Mouse (Mus musculus) gastrocnemius, postnatal 36 days (tissue): ENCODE results near the gene Tmpo. TPM values are rescaled to one million over a fixed set of nuclear protein-coding genes. Genes with fewer than 3 reads are reported as not detected.

Experiments
- DNase-seq, 2 experiments: peaks; one replicate each; pipeline ENCODE4 v3.0.0; 2022
- intact Hi-C: fragments of 180-260 bp; cut with DNase I; formaldehyde crosslinking; loops from one replicate; pipeline ENCODE4 v1.15.1; 2025
- total RNA-seq, 2 experiments: library from RNA; stranded (reverse); gene quantifications; 2 replicates each; pipeline ENCODE4 v1.2.3; 2021

The Tmpo gene
- total RNA-seq, 2 experiments from 2014 or later, result 52.2 to 57.4 TPM

DNA sequence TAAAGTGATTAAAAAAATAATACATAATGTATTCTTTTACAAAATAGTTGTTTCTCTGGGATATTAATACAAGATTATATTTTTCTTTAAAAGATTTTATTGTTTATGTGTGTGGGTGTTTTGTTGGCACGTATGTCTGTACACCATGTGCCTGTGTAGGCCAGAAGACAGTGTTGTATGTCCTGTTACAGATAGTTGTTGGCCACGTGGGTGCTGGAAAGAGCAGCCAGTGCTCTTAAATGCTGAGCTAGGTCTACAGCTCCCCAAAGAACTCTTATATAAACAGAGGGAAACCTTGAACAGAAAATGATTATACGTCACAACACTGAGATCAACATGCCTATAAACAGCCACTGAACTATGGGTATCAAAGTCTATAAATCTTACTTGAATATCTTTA, 16.6 kb downstream of the Tmpo start:
- intact Hi-C loops, result no loop called here

DNA sequence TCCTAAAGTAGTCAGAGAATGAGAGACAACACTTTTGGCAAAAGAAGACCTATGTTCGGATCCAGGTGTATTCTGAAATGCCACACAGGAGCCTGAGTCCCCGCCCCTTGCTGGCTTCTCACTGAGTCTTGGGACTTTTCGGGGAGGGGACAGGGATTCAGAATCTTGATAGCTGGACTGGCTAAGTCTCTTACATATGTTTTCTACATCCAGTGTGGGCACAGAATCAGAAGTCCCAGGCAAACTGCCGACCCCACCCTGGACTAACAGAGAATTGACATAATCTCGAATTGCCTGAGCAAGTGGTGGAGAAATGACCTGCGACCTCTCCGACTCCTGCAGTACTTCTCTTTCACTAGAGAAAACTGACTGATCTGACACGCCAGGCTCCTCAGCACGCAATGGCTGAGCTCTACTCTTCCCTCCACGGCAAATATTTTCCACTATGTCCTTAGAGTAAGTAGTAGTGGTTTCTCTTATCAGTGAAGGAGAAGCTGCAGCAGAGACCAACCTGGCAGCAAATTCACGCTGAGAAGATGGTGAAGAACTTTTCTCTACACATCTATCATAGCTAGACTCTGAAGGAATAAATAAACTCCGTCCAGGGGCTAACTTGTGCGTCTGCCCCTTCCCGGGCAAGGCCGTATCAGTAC, 18.5 kb downstream of the Tmpo start:
- no peak for DNase-seq
- intact Hi-C loops, result no loop called here

More for the DNA sequence above, 16.6 kb downstream of the Tmpo start:
- DNase-seq, result no peak

DNA sequence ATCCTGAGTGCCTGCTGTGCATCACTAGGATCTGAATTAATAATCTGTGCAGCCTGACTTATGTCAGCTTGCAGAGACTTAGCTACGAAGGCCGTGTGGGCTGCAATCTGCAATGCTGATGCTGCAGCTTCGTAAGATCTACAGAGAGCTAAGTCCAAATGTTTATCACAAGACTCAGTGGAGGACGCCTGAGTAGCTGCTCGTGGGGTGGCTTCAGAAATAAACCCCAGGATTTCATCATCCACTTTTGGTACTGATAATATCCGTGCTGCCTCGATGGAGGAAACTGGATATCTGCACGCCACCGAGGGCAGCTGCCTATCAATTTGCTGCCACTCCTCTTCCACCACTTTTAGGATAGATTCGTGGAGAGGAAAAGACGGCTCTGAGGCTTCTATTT, 19.0 kb downstream of the Tmpo start:
- DNase-seq, result no peak

DNA sequence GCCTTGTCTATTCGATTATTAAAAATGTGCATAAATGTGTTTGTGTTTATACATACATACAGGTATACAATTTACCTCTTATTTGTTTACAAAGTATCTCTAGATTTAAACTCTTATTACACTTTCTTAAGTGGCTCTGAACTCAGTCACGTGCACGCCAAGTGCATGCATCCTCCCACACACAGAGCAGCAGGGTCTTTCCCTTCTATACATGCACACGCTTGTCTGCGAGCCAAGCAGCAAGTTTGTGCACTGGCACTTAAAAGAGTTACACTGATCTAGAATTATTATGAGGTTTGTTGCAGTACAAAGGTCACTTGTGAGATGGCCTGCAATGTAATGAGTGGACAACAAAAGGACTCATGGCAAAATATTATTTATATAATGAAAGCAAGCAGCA, 20.1 kb downstream of the Tmpo start:
- intact Hi-C loops, result no loop called here
- DNase-seq, result no peak

More for the DNA sequence above, 19.0 kb downstream of the Tmpo start:
- intact Hi-C loops, result no loop called here

DNA sequence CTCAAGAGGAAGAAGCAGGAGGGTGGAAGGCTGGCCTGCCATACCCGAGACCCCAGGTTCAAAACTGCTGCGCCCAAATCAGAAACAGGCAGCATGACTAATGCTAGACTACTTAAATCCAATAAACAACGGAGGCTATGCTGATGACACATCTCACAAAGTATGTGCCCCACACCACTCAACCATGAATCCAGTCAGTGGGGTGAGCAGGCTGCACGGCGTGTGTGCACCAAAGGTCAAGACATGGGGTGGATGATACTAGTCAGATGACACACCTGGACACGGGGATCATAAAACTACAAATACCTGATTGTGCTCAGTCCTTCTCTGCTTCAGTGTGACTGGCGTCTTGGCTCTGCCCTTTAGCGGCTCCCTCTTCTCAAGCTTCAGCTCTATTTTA, 22.7 kb downstream of the Tmpo start:
- intact Hi-C loops, result no loop called here
- no peak for DNase-seq

DNA sequence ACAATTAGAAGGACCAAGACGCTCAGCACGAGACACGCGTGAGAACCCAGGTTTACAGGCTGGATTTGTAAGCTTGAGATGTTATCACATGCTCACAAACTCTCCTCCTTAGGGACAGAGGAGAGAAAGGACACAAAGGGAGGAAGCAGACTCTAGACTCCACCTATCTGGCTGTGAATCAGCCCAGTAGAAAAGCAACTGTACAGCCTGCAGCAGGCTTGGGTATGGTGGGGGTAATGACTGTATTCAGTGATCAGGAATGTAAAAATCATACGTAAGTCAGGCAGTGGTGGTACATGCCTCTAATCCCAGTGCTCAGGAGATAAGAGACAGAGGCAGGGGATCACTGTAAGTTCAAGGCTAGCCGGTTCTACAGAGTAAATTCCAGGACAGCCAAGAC, 24.8 kb downstream of the Tmpo start:
- intact Hi-C loops, result no loop called here
- no peak for DNase-seq

DNA sequence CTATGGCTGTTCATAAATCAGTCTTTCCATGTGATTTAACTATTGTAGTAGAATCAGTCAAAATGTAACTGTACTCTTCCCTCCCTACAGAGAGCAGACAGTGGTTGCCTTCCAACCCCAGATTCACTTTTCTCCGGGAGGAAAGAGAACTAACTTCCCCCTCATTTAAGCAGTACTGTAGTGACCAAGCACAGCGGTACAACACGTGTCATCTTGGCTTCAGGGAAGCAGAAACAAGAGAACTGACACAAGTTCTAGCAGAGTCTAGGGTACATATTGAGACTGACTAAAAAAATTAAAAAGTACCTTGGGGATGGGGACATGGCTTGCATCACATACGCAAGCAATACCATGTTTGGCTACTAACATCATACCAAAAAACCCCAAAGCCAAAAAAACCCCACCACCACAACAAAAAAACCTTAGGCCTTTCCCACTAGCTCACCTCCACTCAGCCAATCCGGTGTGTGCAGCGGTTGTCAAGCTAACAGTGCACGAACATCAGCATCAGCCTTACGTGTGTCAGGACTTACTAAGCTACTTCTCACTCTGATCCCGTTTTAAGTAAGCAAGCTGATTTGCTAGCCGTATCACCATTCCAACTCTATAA, 27.1 kb downstream of the Tmpo start:
- intact Hi-C loops, result no loop called here

DNA sequence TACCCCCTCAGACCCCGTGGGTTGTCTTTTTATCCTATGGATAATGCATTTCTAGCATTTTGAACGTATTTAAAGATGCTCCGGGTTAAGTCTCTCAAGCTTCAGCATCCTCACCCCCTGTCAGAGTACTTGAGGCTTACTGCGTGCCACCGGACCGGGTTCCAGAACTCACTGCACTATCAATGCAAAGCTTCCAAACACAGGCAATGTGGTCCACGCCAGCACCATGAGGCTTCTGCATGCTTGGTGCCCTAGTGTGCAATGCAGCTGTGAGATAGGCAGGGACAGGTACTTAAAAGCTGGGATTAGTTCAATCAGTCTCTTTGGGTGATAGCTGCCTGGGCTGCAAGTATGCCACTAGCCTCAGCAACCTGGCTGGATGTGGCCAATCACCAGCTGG, 35.7 kb downstream of the Tmpo start:
- DNase-seq, result no peak
- intact Hi-C loops, result no loop called here

More for the DNA sequence above, 27.1 kb downstream of the Tmpo start:
- DNase-seq, result no peak

DNA sequence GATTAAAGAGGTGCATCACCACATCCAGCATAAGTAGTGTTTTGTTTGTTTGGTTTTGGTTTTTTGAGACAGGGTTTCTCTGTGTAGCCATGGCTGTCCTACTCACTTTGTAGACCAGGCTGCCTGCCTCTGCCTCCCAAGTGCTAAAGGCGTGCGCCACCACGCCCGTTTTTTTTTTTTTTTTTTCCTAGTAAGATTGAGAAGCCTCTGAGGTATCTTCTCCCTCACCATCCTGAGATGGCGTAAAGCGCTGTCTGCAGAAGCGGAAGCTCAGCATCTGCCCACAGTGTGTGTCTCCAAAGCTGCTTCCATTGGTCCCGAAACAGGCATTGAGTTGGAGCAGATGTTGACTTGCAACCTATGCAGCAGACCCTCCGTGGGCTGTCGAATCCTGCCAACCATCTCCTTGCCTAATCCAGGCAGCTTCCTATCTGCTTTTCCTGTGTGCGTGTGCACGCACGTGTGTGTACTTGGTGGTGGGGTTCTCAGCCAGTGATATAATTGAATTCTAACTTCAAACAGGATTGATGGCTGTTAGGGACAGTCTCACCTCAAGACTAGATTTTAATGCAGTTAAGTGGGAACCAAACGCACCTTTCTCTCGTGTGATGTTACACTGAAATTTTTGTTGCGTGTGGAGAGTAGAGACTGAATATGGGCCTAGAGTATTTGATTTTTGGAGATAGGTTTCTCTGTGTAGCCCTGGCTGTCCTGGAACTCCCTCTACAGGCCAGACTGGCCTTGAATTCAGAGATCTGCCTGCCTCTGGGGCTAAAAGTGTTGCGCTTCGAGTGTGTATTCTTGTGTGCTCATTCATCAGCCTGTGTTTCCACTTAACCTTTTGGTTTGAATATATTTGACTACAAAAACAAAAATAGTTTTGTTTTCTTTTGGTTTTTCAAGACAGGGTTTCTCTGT, 37.5 kb downstream of the Tmpo start:
- no peak for DNase-seq
- intact Hi-C loops, result loop anchor here (5.0 kb wide), 2 partner anchors 71 to 411 kb away; no protein-coding TSS in a partner anchor

DNA sequence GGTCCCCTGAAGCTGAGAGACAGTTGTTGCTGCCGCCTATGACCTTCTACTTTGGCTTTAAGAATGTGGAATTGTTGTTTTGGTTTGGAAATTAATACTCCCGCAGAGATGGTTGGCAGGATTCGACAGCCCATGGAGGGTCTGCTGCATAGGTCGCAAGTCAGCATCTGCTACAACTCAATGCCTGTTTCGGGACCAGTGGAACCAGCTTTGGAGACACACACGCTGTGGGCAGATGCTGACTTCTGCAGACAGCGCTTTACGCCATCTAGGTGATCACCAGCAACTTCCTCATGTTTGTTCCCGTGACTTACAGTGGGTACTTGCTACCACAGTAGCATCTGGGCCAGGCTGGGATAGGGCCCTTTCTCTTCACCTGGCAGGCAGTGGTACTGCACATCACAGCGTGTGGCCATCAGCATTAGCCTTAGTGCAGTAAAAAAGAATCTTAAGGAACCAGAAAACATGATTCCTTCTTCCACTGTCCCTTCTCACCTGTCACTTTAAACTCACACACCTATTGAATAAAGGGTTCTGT, 38.4 kb downstream of the Tmpo start:
- no peak for DNase-seq
- intact Hi-C loops, result loop anchor here (5.0 kb wide), 2 partner anchors 70 to 410 kb away; no protein-coding TSS in a partner anchor

DNA sequence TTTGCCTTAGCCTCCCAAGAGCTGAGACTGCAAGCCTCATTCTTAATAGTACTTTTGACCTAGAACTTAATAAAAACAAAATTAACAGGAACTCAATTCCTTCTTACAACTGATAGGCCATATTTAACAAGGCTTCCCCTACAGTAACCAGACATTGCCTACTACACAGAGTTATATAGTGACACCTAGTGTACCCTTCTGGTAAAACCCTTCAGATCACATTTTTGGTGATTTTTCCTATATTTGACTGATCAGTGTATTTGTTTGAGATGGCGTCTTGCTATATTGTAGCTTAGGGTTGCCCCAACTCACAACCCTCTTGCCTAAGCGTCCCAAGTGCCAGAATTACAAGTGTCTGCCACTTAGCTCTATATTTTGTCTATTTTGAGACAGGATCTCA, 39.6 kb downstream of the Tmpo start:
- intact Hi-C loops, result loop anchor here (5.0 kb wide), 2 partner anchors 69 to 409 kb away; no protein-coding TSS in a partner anchor
- no peak for DNase-seq

DNA sequence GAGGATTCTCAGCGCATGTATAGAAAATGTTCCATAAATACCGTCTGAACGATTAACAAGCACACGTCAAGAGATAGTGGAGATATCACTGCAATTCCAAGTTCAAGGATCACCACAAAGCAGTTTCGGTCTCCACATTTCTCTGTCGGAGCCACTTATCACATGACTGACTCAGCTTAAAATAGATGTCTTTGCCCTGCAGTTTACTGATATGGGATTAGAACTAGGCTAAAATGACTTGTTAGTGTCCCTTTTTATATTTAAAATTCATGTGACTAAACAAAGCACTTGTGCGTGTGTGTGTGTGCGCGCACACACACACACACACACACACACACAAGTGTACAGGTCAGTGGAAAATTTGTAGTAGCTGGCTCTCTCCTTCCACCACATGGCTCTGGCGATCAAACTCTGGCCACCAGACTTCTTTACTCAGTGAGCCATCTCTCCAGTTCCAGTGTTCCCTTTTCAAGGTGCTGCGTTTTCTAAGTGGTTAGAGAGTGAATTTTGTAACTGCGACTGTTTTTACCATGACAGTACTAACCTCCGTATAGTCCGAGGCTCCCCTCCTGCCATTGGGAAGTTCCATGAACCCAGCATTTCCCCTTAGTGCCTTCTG, 41.9 kb downstream of the Tmpo start:
- intact Hi-C loops, result loop anchor here (5.0 kb wide), 1 partner anchor 77 kb away; no protein-coding TSS in a partner anchor
- DNase-seq, result no peak

DNA sequence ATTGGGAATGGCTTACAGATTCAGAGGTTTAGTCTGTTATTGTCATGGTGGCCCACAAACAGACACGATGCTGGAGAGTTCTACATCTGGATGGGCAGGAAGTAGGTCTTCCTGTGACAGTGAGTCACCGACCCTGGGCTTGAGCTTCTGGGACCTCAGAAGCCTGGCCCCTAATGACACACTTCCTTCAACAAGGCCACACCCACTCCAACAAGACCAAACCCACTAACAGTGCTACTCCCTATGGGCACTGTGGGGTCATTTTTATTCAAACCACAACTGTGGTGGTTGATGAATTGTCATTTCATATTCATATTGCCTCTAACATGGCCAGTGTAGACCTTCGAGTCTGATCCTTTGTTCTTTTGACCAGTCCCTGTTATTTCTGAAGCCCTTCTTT, 42.8 kb downstream of the Tmpo start:
- intact Hi-C loops, result loop anchor here (5.0 kb wide), 1 partner anchor 76 kb away; no protein-coding TSS in a partner anchor
- no peak for DNase-seq

DNA sequence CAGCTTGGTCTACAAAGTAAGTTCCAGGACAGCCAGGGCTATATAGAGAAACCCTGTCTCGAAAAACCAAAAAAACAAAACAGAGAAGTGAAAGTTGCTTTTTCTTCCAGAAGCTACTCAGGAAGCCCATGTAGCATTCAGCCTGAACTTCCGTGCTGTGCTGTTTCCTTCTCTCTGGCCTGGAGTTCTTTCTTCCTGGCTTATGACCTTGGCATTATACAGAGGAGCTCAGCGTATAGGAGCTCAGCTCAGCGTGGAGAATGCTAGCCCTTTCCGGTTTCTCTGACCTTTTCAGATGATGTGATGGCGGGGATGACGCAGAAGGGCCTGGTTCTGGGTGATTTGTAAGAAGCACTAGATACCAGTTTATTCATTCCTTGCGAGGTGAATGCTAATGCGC, 43.7 kb downstream of the Tmpo start:
- no peak for DNase-seq
- intact Hi-C loops, result loop anchor here (5.0 kb wide), 1 partner anchor 75 kb away; no protein-coding TSS in a partner anchor

DNA sequence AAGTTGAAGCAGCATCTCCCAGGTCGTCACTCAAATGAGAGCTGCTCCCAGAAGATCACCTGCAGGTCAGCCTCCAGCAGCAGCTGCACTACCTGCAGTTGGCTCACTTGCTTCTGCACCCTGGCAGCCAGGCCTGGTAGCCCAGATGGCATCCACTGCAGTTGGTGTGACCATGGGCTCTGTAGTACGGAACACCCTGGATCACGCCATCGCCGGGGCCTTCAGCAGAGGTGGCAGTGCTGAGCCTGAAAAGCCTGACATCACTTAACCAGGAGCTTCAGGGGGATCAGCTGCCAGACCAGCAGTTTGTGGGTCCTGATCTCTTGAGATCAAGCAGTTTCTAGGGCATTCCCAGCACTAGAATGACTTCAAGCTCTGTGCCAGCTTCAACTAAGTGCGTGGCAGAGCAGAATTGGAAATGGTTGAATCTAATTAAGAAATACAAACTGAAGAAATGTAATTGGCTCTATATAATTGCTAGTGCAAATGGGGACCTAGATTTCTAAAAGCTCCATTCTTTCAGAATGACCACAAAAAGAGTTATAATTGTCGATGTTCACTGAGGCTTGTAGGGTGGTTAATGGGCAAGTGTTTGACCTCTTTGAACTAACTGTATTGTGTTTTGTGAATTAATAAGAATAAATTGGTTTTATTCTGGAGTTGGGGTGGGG, 45.7 kb downstream of the Tmpo start:
- intact Hi-C loops, result loop anchor here (5.0 kb wide), 1 partner anchor 73 kb away; no protein-coding TSS in a partner anchor
- DNase-seq, result no peak

DNA sequence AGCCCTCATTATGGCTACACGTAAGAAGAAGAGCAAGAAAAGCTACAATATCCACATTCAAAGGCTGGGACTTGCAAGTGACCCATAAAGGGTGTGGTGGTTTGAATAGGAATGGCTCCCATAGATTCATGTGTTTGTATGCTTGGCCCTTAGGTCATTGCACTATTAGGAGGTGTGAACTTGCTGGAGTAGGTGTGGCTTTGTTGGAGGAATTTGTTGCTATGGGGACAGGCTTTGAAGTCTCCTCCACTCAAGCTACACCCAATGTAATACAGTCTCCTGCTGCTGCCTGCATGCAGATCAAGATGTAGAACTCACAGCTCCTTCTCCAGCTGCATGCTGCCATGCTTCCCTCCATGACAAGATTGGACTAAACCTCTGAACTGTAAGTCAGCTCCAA, 49.5 kb downstream of the Tmpo start:
- DNase-seq, result no peak
- intact Hi-C loops, result no loop called here

DNA sequence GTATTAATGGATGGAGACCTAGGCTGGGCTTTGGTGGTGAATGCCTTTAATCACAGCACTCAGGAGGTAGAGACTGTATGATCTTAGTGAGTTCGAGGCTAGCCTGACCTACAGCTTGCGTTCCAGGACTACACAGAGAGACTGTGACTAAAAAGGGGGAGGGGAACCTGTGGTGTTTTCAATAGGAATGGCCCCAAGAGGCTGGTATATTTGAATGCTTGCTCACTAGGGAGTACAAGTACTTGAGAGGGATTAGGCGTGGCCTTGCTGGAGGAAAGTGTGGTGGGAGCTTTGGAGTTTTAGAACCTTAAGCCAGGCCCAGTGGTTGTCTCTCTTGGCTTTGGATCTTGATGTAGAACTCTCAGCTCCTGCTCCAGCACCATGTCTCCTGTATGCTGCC, 50.3 kb downstream of the Tmpo start:
- intact Hi-C loops, result no loop called here
- no peak for DNase-seq

DNA sequence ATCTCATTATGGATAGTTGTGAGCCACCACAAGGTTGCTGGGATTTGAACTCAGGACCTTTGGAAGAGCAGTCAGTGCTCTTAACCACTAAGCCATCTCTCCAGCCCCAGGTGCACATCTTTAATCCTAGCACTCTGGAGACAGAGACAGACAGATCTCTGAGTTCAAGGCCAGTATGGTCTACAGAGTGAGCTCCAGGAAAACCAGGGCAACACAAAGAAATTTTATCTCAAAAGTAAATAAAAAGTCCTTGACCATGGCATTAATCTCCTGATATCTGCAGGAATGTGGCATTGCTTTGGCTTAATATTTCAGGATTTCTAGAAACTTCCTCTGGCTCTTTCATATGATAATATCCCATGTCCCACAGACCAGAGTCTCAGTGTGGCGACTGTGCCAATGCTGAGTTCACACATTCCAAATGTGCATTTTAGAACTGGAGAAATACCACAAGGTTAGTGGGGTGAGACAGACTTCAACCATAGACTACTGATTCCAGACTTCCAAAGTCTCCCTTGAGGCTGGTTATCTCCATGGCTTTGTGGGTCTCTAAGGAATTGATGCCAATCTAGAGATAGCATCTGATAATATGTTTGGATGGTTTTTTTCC, 52.5 kb downstream of the Tmpo start:
- intact Hi-C loops, result no loop called here
- no peak for DNase-seq

DNA sequence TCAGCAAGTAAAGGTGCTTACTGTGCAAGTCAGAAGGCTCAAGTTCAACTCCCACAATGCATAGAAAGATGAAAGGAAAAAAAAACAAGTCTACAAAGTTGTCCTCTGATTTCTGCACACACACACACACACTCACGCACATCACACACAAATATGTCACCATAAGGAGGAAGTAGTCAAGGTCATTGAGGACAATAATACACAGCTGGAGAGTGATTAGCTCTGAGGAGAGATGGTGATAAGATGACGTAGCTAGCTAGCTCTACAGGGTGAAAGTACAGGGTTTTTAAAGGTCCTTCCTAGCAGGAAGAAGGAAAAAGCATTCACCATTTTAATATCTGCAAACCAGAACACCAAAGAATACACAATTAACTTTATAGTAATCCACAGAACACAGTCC, 53.7 kb downstream of the Tmpo start:
- intact Hi-C loops, result no loop called here
- DNase-seq, result no peak
